Mouse (Mus musculus) ES-E14 (cell line): Measurements from ENCODE around the gene Fam149a. TPM values are rescaled to one million over a fixed set of nuclear protein-coding genes. Genes with fewer than 3 reads are reported as not detected.
"Not testable (repeated sequence)": the region's sequence is repeated elsewhere in the genome, so short reads cannot be mapped to it uniquely, and the experiment has no call there.

ENCODE experiments used
- DNase-seq: peaks from one replicate; pipeline ENCODE4 v3.0.0-alpha.2; 2013; ENCODE audit warnings: low read depth, low spot score
- H3K27ac ChIP-seq: 2 replicates; pipeline ENCODE4 v1.5.1; 2012; ENCODE audit warnings: low read depth, mild to moderate bottlenecking, low read length, moderate library complexity, mixed read lengths; ENCODE audit not compliant: poor library complexity, insufficient read depth, severe bottlenecking
- H3K36me3 ChIP-seq: 2 replicates; pipeline ENCODE4 v1.6.1; 2012; ENCODE audit warnings: mild to moderate bottlenecking, low read length, moderate library complexity, mixed read lengths; ENCODE audit not compliant: control insufficient read depth, poor library complexity, insufficient read depth, severe bottlenecking
- H3K4me1 ChIP-seq, 2 experiments: fragments of 150-350 bp in 1 of 2; sonication (generic) in 1 of 2; 2 replicates each; pipeline ENCODE4 v1.6.1; 2012; ENCODE audit warnings: low read length in 2 of 2, mild to moderate bottlenecking in 1 of 2, mixed read lengths in 1 of 2; ENCODE audit not compliant: control insufficient read depth in 2 of 2, insufficient read depth in 2 of 2, poor library complexity in 1 of 2
- H3K4me3 ChIP-seq, 2 experiments: fragments of 150-350 bp in 1 of 2; sonication (generic) in 1 of 2; 2 replicates each; pipeline ENCODE4 v1.5.1; 2012; ENCODE audit warnings: low read length in 2 of 2, low read depth in 1 of 2, mild to moderate bottlenecking in 1 of 2, mixed read lengths in 1 of 2; ENCODE audit not compliant: insufficient read depth in 1 of 2, poor library complexity in 1 of 2, severe bottlenecking in 1 of 2
- H3K9ac ChIP-seq: 2 replicates; pipeline ENCODE4 v1.6.1; 2012; ENCODE audit warnings: low read depth, mild to moderate bottlenecking, low read length, mixed read lengths; ENCODE audit not compliant: poor library complexity, insufficient read depth, severe bottlenecking
- H3K9me3 ChIP-seq: fragments of 150-350 bp; sonication (generic); 2 replicates; pipeline ENCODE4 v1.6.1; 2012; ENCODE audit warnings: low read depth, mild to moderate bottlenecking, low read length; ENCODE audit not compliant: control insufficient read depth, insufficient read depth
- CHD2 ChIP-seq: IDR thresholded peaks from 2 replicates; pipeline ENCODE4 v1.6.1; 2014; ENCODE audit warnings: mild to moderate bottlenecking, low read depth, low read length, inconsistent platforms
- HCFC1 ChIP-seq: IDR thresholded peaks from 2 replicates; pipeline ENCODE4 v1.6.1; 2012; ENCODE audit warnings: low read length, inconsistent platforms, borderline replicate concordance; ENCODE audit not compliant: insufficient read depth
- MAFK ChIP-seq: IDR thresholded peaks from 2 replicates; pipeline ENCODE4 v1.6.1; 2014; ENCODE audit warnings: mild to moderate bottlenecking, low read depth, low read length, inconsistent platforms; ENCODE audit not compliant: insufficient read depth
- ZC3H11A ChIP-seq: IDR thresholded peaks from 2 replicates; pipeline ENCODE4 v1.6.1; 2012; ENCODE audit warnings: low read depth, mild to moderate bottlenecking, inconsistent platforms, low read length, borderline replicate concordance
- ZNF384 ChIP-seq: IDR thresholded peaks from 2 replicates; pipeline ENCODE4 v1.6.1; 2012; ENCODE audit warnings: low read depth, low read length, inconsistent platforms
- in situ Hi-C, 2 experiments: fragments of 600-800 bp; cut with MboI; formaldehyde crosslinking; loops; one replicate each; pipeline ENCODE4 v1.15.1; 2025; ENCODE audit warnings: low sequenced_read_pairs in 2 of 2, inconsistent platforms in 1 of 2; ENCODE audit not compliant: unreplicated experiment in 2 of 2
- total RNA-seq: library from RNA; depleted of rRNA; stranded (reverse); fragments of 300-350 nt; gene quantifications from 2 replicates; pipeline ENCODE4 v1.2.3, GENCODE M21; 2012

Fam149a gene
- total RNA-seq, 1 experiment, result 1.7 TPM

- no peak overlapping the region for H3K27ac ChIP-seq
- DNase-seq, result no peak
- no peak overlapping the region for H3K9ac ChIP-seq
- no peaks in the 10 kb centered on the region for H3K9me3 ChIP-seq
- H3K4me3 ChIP-seq, result no peak overlapping the region
- in situ Hi-C loops, result no loop called here
- no peaks in the 10 kb centered on the region for H3K4me1 ChIP-seq
- no peaks in the 10 kb centered on the region for H3K36me3 ChIP-seq
- TF ChIP-seq CHD2 (no peak), ZC3H11A (no peak), HCFC1 (no peak)
Observed at GRCm38 (mm10) chr8:45329206-45329980, 52.7 kb downstream of the Fam149a start.

DNA sequence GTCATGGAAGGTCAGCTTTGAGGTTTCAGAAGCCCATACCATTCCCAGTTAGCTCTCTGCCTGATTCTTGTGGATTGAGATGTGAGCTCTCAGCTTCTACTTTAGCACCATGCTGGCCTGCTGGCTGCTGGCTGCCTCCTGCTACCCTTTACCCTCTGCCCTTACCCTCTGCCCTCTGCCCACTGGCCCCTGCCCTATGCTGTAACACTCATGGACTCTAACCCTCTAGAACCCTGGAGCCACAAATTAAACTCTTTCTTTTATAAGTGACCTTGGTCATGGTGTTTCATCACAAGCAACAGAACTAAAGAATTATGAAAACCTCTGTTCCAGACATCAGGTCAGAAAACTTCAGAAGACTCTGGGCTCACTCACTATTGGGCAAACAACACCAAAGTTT is 55.0 kb downstream of the Fam149a start:
- in situ Hi-C loops, H3K9me3 ChIP-seq, H3K9ac ChIP-seq, H3K4me3 ChIP-seq, H3K27ac ChIP-seq, H3K4me1 ChIP-seq, DNase-seq, H3K36me3 ChIP-seq: not testable (repeated sequence)

GRCm38 (mm10) chr8:45324151-45324550 is 57.9 kb downstream of the Fam149a start:
- in situ Hi-C loops, result no loop called here
- TF ChIP-seq MAFK (no peak), ZNF384 (no peak), ZC3H11A (no peak), CHD2 (no peak), HCFC1 (no peak)

GRCm38 (mm10) chr8:45321365-45321764 is 60.7 kb downstream of the Fam149a start:
- in situ Hi-C loops, result no loop called here
- Histone ChIP-seq H3K9me3 (no peaks in the 10 kb centered on the region), H3K4me3 (no peak overlapping the region), H3K27ac (no peak overlapping the region), H3K9ac (no peak overlapping the region), H3K4me1 (no peaks in the 10 kb centered on the region), H3K36me3 (no peaks in the 10 kb centered on the region)
- TF ChIP-seq CHD2, result no peak
- no peak for TF ChIP-seq MAFK
- no peak for TF ChIP-seq ZNF384
- TF ChIP-seq ZC3H11A, result no peak
- no peak for DNase-seq

More at GRCm38 (mm10) chr8:45324151-45324550, 57.9 kb downstream of the Fam149a start:
- Histone ChIP-seq H3K4me1 (no peaks in the 10 kb centered on the region), H3K4me3 (no peak overlapping the region), H3K9me3 (no peaks in the 10 kb centered on the region), H3K9ac (no peak overlapping the region), H3K27ac (no peak overlapping the region), H3K36me3 (no peaks in the 10 kb centered on the region)
- DNase-seq, result no peak

GRCm38 (mm10) chr8:45320930-45321329 is 61.2 kb downstream of the Fam149a start:
- in situ Hi-C loops, result no loop called here
- TF ChIP-seq CHD2 (no peak), ZC3H11A (no peak), ZNF384 (no peak)
- DNase-seq, result no peak
- H3K9me3 ChIP-seq, result no peaks in the 10 kb centered on the region
- no peak overlapping the region for H3K4me3 ChIP-seq
- no peak overlapping the region for H3K9ac ChIP-seq
- no peaks in the 10 kb centered on the region for H3K36me3 ChIP-seq
- H3K4me1 ChIP-seq, result no peaks in the 10 kb centered on the region
- H3K27ac ChIP-seq, result no peak overlapping the region
